In genomic region chr5:9511027-9511426, GRCm38 (mm10) we compare ENCODE assay signal across 22 mouse cellular contexts.
DNase-seq lines count a peak whose midpoint lies in the region; ATAC-seq and TF ChIP-seq lines count a peak whose summit lies in the region.
"Had no signal": no experiment of that assay in that cellular context is flagged by ENCODE, and none has a peak within 500 bp of the region (broad histone marks: within the 10 kb centered on the region; RNA-seq: fewer than 3 reads in every experiment).

No protein-coding gene starts in this region.

- H3K4me3 ChIP-seq in hindbrain, embryonic 16.5 days (ENCODE audit: low read length), result no peak overlapping the region
- H3K4me3 ChIP-seq in hindbrain, embryonic 14.5 days (replicated peaks; ENCODE audit: low read length), result no peak overlapping the region
- no peak overlapping the region for H3K4me3 ChIP-seq in midbrain, postnatal 0 days (ENCODE audit: low read depth, low read length)
- H3K4me3 ChIP-seq in midbrain, embryonic 14.5 days (replicated peaks; ENCODE audit: low read depth, low read length), result no peak overlapping the region
- H3K4me3 ChIP-seq in neural tube, embryonic 14.5 days (ENCODE audit: low read depth, low read length), result no peak overlapping the region
- H3K4me3 ChIP-seq: embryonic facial prominence, embryonic 13.5 days; embryonic facial prominence, embryonic 15.5 days; erythroblast, embryonic 14.5 days; forebrain, embryonic 10.5 days; forebrain, embryonic 12.5 days had no signal

- no peak overlapping the region for H3K27ac ChIP-seq in hindbrain, embryonic 16.5 days (ENCODE audit: low read depth, low read length)
- no peak overlapping the region for H3K27ac ChIP-seq in hindbrain, embryonic 14.5 days
- H3K27ac ChIP-seq in midbrain, postnatal 0 days (ENCODE audit: low read depth, low read length), result no peak overlapping the region
- no peak overlapping the region for H3K27ac ChIP-seq in midbrain, embryonic 14.5 days (replicated peaks; ENCODE audit: low read depth, low read length)
- no peak overlapping the region for H3K27ac ChIP-seq in neural tube, embryonic 14.5 days (ENCODE audit: low read depth, low read length)
- H3K27ac ChIP-seq: embryonic facial prominence, embryonic 13.5 days; embryonic facial prominence, embryonic 15.5 days; forebrain, embryonic 10.5 days; forebrain, embryonic 12.5 days had no signal

- H3K36me3 ChIP-seq in hindbrain, embryonic 16.5 days (ENCODE audit: control insufficient read depth, insufficient read depth, low read length), result no peaks in the 10 kb centered on the region
- no peaks in the 10 kb centered on the region for H3K36me3 ChIP-seq in hindbrain, embryonic 14.5 days (replicated peaks; ENCODE audit: control insufficient read depth, insufficient read depth)
- H3K36me3 ChIP-seq in midbrain, postnatal 0 days (ENCODE audit: insufficient read depth, low read length), result no peaks in the 10 kb centered on the region
- no peaks in the 10 kb centered on the region for H3K36me3 ChIP-seq in midbrain, embryonic 14.5 days (ENCODE audit: control insufficient read depth, insufficient read depth, low read length)
- no peaks in the 10 kb centered on the region for H3K36me3 ChIP-seq in neural tube, embryonic 14.5 days (ENCODE audit: control insufficient read depth, insufficient read depth, low read length)
- H3K36me3 ChIP-seq: embryonic facial prominence, embryonic 13.5 days; embryonic facial prominence, embryonic 15.5 days; forebrain, embryonic 10.5 days; forebrain, embryonic 12.5 days had no signal

- no peaks in the 10 kb centered on the region for H3K27me3 ChIP-seq in hindbrain, embryonic 16.5 days (replicated peaks; ENCODE audit: control insufficient read depth, insufficient read depth, low read length)
- no peaks in the 10 kb centered on the region for H3K27me3 ChIP-seq in hindbrain, embryonic 14.5 days (ENCODE audit: control insufficient read depth, insufficient read depth, low read length)
- H3K27me3 ChIP-seq in midbrain, postnatal 0 days (ENCODE audit: insufficient read depth, low read length), result no peaks in the 10 kb centered on the region
- no peaks in the 10 kb centered on the region for H3K27me3 ChIP-seq in midbrain, embryonic 14.5 days (ENCODE audit: control insufficient read depth, insufficient read depth, low read length)
- H3K27me3 ChIP-seq in neural tube, embryonic 14.5 days (ENCODE audit: control insufficient read depth, insufficient read depth, low read length), result no peaks in the 10 kb centered on the region
- H3K27me3 ChIP-seq: embryonic facial prominence, embryonic 13.5 days; embryonic facial prominence, embryonic 15.5 days; forebrain, embryonic 12.5 days had no signal

- no peak overlapping the region for H3K4me2 ChIP-seq in hindbrain, embryonic 16.5 days (ENCODE audit: low read length)
- H3K4me2 ChIP-seq in hindbrain, embryonic 14.5 days (replicated peaks), result no peak overlapping the region
- no peak overlapping the region for H3K4me2 ChIP-seq in midbrain, postnatal 0 days (ENCODE audit: low read depth, low read length, poor library complexity, severe bottlenecking)
- no peak overlapping the region for H3K4me2 ChIP-seq in midbrain, embryonic 14.5 days (ENCODE audit: low read length)
- H3K4me2 ChIP-seq in neural tube, embryonic 14.5 days (ENCODE audit: low read depth, low read length), result no peak overlapping the region
- H3K4me2 ChIP-seq: embryonic facial prominence, embryonic 13.5 days; embryonic facial prominence, embryonic 15.5 days; forebrain, embryonic 12.5 days had no signal

- 88% methylated on average over 1 of the region's 1 CpGs for WGBS in hindbrain, embryonic 16.5 days
- WGBS in hindbrain, embryonic 14.5 days, result 78% methylated on average over 1 of the region's 1 CpGs
- 89% methylated on average over 1 of the region's 1 CpGs for WGBS in midbrain, postnatal 0 days
- 95% methylated on average over 1 of the region's 1 CpGs for WGBS in midbrain, embryonic 14.5 days
- WGBS in neural tube, embryonic 14.5 days, result 69% methylated on average over 1 of the region's 1 CpGs

- H3K4me1 ChIP-seq in hindbrain, embryonic 16.5 days (ENCODE audit: control insufficient read depth, insufficient read depth, low read depth, low read length), result no peaks in the 10 kb centered on the region
- no peaks in the 10 kb centered on the region for H3K4me1 ChIP-seq in hindbrain, embryonic 14.5 days (replicated peaks; ENCODE audit: control insufficient read depth, insufficient read depth, low read length)
- no peaks in the 10 kb centered on the region for H3K4me1 ChIP-seq in midbrain, postnatal 0 days (ENCODE audit: insufficient read depth, low read length)
- no peaks in the 10 kb centered on the region for H3K4me1 ChIP-seq in midbrain, embryonic 14.5 days (ENCODE audit: control insufficient read depth, insufficient read depth, low read length)
- no peaks in the 10 kb centered on the region for H3K4me1 ChIP-seq in neural tube, embryonic 14.5 days (ENCODE audit: control insufficient read depth, insufficient read depth, low read length)
- H3K4me1 ChIP-seq: embryonic facial prominence, embryonic 13.5 days; embryonic facial prominence, embryonic 15.5 days; forebrain, embryonic 10.5 days; forebrain, embryonic 12.5 days had no signal

- H3K9ac ChIP-seq in hindbrain, embryonic 16.5 days (ENCODE audit: low read depth, low read length), result no peak overlapping the region
- H3K9ac ChIP-seq in hindbrain, embryonic 14.5 days, result no peak overlapping the region
- no peak overlapping the region for H3K9ac ChIP-seq in midbrain, postnatal 0 days (replicated peaks; ENCODE audit: low read length, poor library complexity, severe bottlenecking)
- no peak overlapping the region for H3K9ac ChIP-seq in midbrain, embryonic 14.5 days (replicated peaks; ENCODE audit: low read length)
- H3K9ac ChIP-seq in neural tube, embryonic 14.5 days (replicated peaks; ENCODE audit: low read depth, low read length), result no peak overlapping the region
- H3K9ac ChIP-seq: embryonic facial prominence, embryonic 13.5 days; embryonic facial prominence, embryonic 15.5 days; forebrain, embryonic 12.5 days had no signal

- peaks cover 3% of the 10 kb centered on the region; the same call in 1 of the 2 replicates for H3K9me3 ChIP-seq in hindbrain, embryonic 16.5 days (ENCODE audit: control insufficient read depth, low read length)
- H3K9me3 ChIP-seq in hindbrain, embryonic 14.5 days (ENCODE audit: control insufficient read depth, low read length), result 0 out of 2 replicates have a peak, but pooled peaks cover 10% of the 10 kb centered on the region
- H3K9me3 ChIP-seq in midbrain, postnatal 0 days (ENCODE audit: low read length), result no peaks in the 10 kb centered on the region
- H3K9me3 ChIP-seq in midbrain, embryonic 14.5 days (ENCODE audit: control insufficient read depth, low read length), result no peaks in the 10 kb centered on the region
- no peaks in the 10 kb centered on the region for H3K9me3 ChIP-seq in neural tube, embryonic 14.5 days (ENCODE audit: control insufficient read depth, low read length)
- H3K9me3 ChIP-seq: embryonic facial prominence, embryonic 13.5 days; embryonic facial prominence, embryonic 15.5 days; forebrain, embryonic 10.5 days; forebrain, embryonic 12.5 days had no signal

- DNase-seq in hindbrain, embryonic 14.5 days (ENCODE audit: low spot score), result no peak
- DNase-seq in midbrain, postnatal 0 days (ENCODE audit: low spot score), result peak; percentile 13
- no peak for DNase-seq in midbrain, embryonic 14.5 days
- no peak for DNase-seq in neural tube, embryonic 10.5 days (ENCODE audit: extremely low spot score, low spot score)
- DNase-seq: adrenal gland, adult 2 months; adrenal gland, postnatal 10 days; adrenal gland, postnatal 25 days; cerebellum, adult 11 months; cerebellum, adult 18-20 months; cerebellum, adult 8-10 months; cerebellum, adult 9-11 months; cerebellum, postnatal 14 days; cerebellum, postnatal 36 days; embryo, embryonic 11 days had no signal

- TF ChIP-seq CTCF in midbrain, postnatal 0 days (IDR thresholded peaks at IDR 0.05), result no peak

- ATAC-seq in hindbrain, embryonic 16.5 days, result peak; percentile 65; the same call in 1 of the 2 replicates
- ATAC-seq in hindbrain, embryonic 14.5 days (ENCODE audit: low FRiP score), result no peak
- ATAC-seq in midbrain, postnatal 0 days (ENCODE audit: low FRiP score), result no peak
- no peak for ATAC-seq in midbrain, embryonic 14.5 days (ENCODE audit: low FRiP score, low TSS enrichment)
- peak; percentile 75; the same call in 1 of the 2 replicates for ATAC-seq in neural tube, embryonic 14.5 days (ENCODE audit: low read depth)
- ATAC-seq: forebrain, embryonic 14.5 days had no signal

Comparison
In these comparisons a context has a peak if more than half of its experiments do, and no peak if none do; other contexts are left out.
1. ATAC-seq: peak in hindbrain, embryonic 16.5 days (single experiment) and neural tube, embryonic 14.5 days (single experiment); none in hindbrain, embryonic 14.5 days (single experiment), midbrain, postnatal 0 days (single experiment) and midbrain, embryonic 14.5 days (single experiment).